Mouse (Mus musculus) heart, postnatal 0 days (tissue): ENCODE measurements around the gene 9130023H24Rik.

Source experiments
- CTCF ChIP-seq: IDR thresholded peaks from 2 replicates; pipeline ENCODE4 v1.5.1; 2016; ENCODE audit warnings: antibody characterized with exemption, control low read depth, low read depth
- EP300 ChIP-seq: IDR thresholded peaks from 2 replicates; pipeline ENCODE4 v1.6.1; 2016; ENCODE audit warnings: antibody characterized with exemption, low read depth

- TF ChIP-seq CTCF (no peak), EP300 (no peak)
Measured at GRCm38 (mm10) chr7:128265411-128265810, 27.6 kb upstream of the 9130023H24Rik start, which contains the start of gene Slc5a2.
